Mouse (Mus musculus) midbrain, embryonic 16.5 days (tissue): ENCODE results near the gene Invs. TPM values are rescaled to one million over a fixed set of nuclear protein-coding genes. Genes with fewer than 3 reads are reported as not detected.
"Not testable (repeated sequence)": the region's sequence is repeated elsewhere in the genome, so short reads cannot be mapped to it uniquely, and the experiment has no call there.

ENCODE experiments used
- ATAC-seq: fragments of 200-750 bp; cut with Nextera tagmentation; 2 replicates; pipeline ENCODE4 v1.8.0; 2017; ENCODE audit warnings: moderate TSS enrichment
- H3K27ac ChIP-seq: fragments of 300-500 bp; sonication (generic); 2 replicates; pipeline ENCODE4 v1.5.1; 2014; ENCODE audit warnings: mild to moderate bottlenecking, low read length, mixed read lengths
- H3K27me3 ChIP-seq: fragments of 300-500 bp; sonication (generic); 2 replicates; pipeline ENCODE4 v1.6.1; 2014; ENCODE audit warnings: low read depth, low read length, mixed read lengths; ENCODE audit not compliant: control insufficient read depth, insufficient read depth
- H3K36me3 ChIP-seq: fragments of 300-500 bp; sonication (generic); 2 replicates; pipeline ENCODE4 v1.6.1; 2014; ENCODE audit warnings: mild to moderate bottlenecking, low read length, moderate library complexity, mixed read lengths; ENCODE audit not compliant: control insufficient read depth, insufficient read depth
- H3K4me1 ChIP-seq: fragments of 300-500 bp; sonication (generic); 2 replicates; pipeline ENCODE4 v1.6.1; 2014; ENCODE audit warnings: mild to moderate bottlenecking, low read length, mixed read lengths; ENCODE audit not compliant: control insufficient read depth, insufficient read depth
- H3K4me2 ChIP-seq: fragments of 300-500 bp; sonication (generic); 2 replicates; pipeline ENCODE4 v1.6.1; 2014; ENCODE audit warnings: mild to moderate bottlenecking, low read length, mixed read lengths
- H3K4me3 ChIP-seq: fragments of 300-500 bp; sonication (generic); 2 replicates; pipeline ENCODE4 v1.5.1; 2014; ENCODE audit warnings: low read depth, mild to moderate bottlenecking, low read length, moderate library complexity, mixed read lengths
- H3K9ac ChIP-seq: fragments of 300-500 bp; sonication (generic); 2 replicates; pipeline ENCODE4 v1.6.1; 2014; ENCODE audit warnings: low read depth, low read length, mixed read lengths
- H3K9me3 ChIP-seq: fragments of 300-500 bp; sonication (generic); replicated peaks from 2 replicates; pipeline ENCODE4 v1.6.1; 2014; ENCODE audit warnings: mild to moderate bottlenecking, low read length, mixed read lengths; ENCODE audit not compliant: control insufficient read depth, poor library complexity, severe bottlenecking
- WGBS: fragments of 180-500 bp; shearing (Covaris S2); extraction: QIAGEN DNeasy Blood & Tissue Kit; methylation state at CpG from one replicate; pipeline ENCODE4 v1.1.7; 2014; 5-methylcytosine and 5-hydroxymethylcytosine counted together
- polyA plus RNA-seq: library from polyadenylated mRNA; unstranded; fragments of >200 nt; fragmentation: Nextera tagmentation; extraction: Ambion mirVana; gene quantifications from 2 replicates; pipeline ENCODE4 v1.2.1, GENCODE M21; 2015

Invs gene
- polyA plus RNA-seq, 1 experiment from 2014 or later = 6.6 TPM

GRCm38 (mm10) chr4:48362367-48362766 is 82.8 kb downstream of the Invs start:
- 76% methylated on average over 3 of the region's 3 CpGs for WGBS

DNA sequence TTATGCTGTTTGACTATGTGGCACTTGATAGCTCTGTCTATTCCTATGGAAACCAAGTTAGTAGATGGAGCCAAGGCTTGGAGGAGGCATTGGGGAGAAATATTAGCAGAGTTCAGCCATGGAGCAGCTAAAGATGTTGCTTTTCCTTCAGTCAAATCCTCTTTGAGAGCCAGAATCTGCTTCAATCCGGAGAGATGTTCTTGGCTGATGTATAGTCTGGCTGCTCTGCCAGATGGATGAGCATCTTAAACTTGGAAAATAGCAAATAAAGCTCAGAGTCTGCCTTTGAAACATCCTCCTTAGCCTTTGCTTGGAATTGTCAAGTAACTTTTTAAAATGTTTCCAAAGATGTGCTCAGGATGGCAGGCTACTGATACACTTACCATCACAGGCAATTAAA is 91.5 kb downstream of the Invs start:
- Histone ChIP-seq H3K27ac (no peak overlapping the region), H3K27me3 (no peaks in the 10 kb centered on the region), H3K4me1 (no peaks in the 10 kb centered on the region), H3K4me3 (no peak overlapping the region), H3K9ac (no peak overlapping the region), H3K4me2 (no peak overlapping the region), H3K9me3 (0 out of 2 replicates have a peak, but pooled peaks cover 3% of the 10 kb centered on the region), H3K36me3 (no peaks in the 10 kb centered on the region)
- 71% methylated on average over 1 of the region's 1 CpGs for WGBS
- no peak for ATAC-seq

More at GRCm38 (mm10) chr4:48362367-48362766, 82.8 kb downstream of the Invs start:
- Histone ChIP-seq H3K36me3 (no peaks in the 10 kb centered on the region), H3K9ac (no peak overlapping the region), H3K9me3 (0 out of 2 replicates have a peak, but pooled peaks cover 3% of the 10 kb centered on the region), H3K27me3 (no peaks in the 10 kb centered on the region), H3K27ac (no peak overlapping the region), H3K4me3 (no peak overlapping the region), H3K4me2 (no peak overlapping the region), H3K4me1 (no peaks in the 10 kb centered on the region)
- no peak for ATAC-seq

DNA sequence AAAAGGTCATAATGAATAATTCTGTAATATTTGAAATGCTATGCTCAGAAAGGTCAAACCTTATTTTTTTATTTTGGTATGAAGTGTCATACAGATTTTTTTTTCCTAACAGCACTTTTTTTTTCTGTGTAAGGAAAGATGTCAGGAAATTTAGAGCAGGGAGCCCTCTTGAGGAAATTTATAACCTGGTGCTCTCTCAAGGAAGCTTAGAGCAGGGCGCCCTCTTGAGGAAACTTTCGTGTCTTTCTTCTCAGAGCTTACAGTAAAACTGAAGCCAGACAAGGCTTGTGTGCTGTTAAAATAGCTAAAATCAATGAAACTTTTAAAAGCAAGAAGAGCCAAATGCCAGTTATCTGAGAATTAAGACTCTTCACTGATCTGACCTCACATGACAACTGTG is 101.4 kb downstream of the Invs start:
- no peak overlapping the region for H3K4me2 ChIP-seq
- no peak overlapping the region for H3K27ac ChIP-seq
- H3K4me3 ChIP-seq = no peak overlapping the region
- H3K4me1 ChIP-seq = no peaks in the 10 kb centered on the region
- no peaks in the 10 kb centered on the region for H3K36me3 ChIP-seq
- H3K27me3 ChIP-seq = no peaks in the 10 kb centered on the region
- H3K9me3 ChIP-seq = no peaks in the 10 kb centered on the region; the same call in 1 of the 2 replicates
- no peak overlapping the region for H3K9ac ChIP-seq
- ATAC-seq = peak; percentile 77
- 2% methylated on average over 2 of the region's 2 CpGs for WGBS

- H3K27ac ChIP-seq = no peak overlapping the region
- WGBS = 86% methylated on average over 5 of the region's 5 CpGs
- H3K4me3 ChIP-seq = no peak overlapping the region
- H3K9ac ChIP-seq = no peak overlapping the region
- no peaks in the 10 kb centered on the region for H3K36me3 ChIP-seq
- H3K9me3 ChIP-seq = no peaks in the 10 kb centered on the region; the same call in 1 of the 2 replicates
- H3K4me2 ChIP-seq = no peak overlapping the region
- H3K4me1 ChIP-seq = no peaks in the 10 kb centered on the region
- H3K27me3 ChIP-seq = no peaks in the 10 kb centered on the region
- ATAC-seq = no peak
Measured at GRCm38 (mm10) chr4:48382506-48382905, 102.9 kb downstream of the Invs start.

DNA sequence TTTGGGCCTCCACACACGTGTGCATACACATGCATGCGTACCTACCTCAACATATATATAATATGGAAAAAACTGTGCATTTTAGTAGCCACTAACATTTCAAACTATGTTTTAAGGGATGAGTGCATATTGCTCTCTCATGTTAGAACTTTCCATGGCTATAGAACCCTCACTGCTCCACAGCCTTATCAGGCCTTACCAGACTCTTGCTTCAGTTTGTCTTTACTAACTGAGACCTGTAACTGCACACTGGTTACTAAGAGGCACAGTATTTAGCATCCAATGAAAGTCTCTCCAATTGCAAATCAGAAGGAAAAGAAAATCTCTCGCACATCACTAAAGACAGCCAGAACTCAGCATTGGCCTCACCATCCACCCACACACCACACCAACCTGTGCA is 117.4 kb downstream of the Invs start:
- Histone ChIP-seq H3K27ac (no peak overlapping the region), H3K9ac (no peak overlapping the region), H3K4me2 (no peak overlapping the region), H3K9me3 (no peaks in the 10 kb centered on the region), H3K4me1 (no peaks in the 10 kb centered on the region), H3K27me3 (no peaks in the 10 kb centered on the region), H3K36me3 (no peaks in the 10 kb centered on the region), H3K4me3 (no peak overlapping the region)
- ATAC-seq = no peak
- WGBS = 97% methylated on average over 3 of the region's 3 CpGs

GRCm38 (mm10) chr4:48403066-48403640 is 123.6 kb downstream of the Invs start:
- H3K9me3 ChIP-seq = no peaks in the 10 kb centered on the region
- H3K36me3 ChIP-seq = no peaks in the 10 kb centered on the region
- no peak overlapping the region for H3K27ac ChIP-seq
- H3K4me2 ChIP-seq = no peak overlapping the region
- no peaks in the 10 kb centered on the region for H3K27me3 ChIP-seq
- no peak overlapping the region for H3K4me3 ChIP-seq
- H3K4me1 ChIP-seq = no peaks in the 10 kb centered on the region
- no peak overlapping the region for H3K9ac ChIP-seq
- WGBS = 78% methylated on average over 16 of the region's 16 CpGs
- ATAC-seq = no peak

DNA sequence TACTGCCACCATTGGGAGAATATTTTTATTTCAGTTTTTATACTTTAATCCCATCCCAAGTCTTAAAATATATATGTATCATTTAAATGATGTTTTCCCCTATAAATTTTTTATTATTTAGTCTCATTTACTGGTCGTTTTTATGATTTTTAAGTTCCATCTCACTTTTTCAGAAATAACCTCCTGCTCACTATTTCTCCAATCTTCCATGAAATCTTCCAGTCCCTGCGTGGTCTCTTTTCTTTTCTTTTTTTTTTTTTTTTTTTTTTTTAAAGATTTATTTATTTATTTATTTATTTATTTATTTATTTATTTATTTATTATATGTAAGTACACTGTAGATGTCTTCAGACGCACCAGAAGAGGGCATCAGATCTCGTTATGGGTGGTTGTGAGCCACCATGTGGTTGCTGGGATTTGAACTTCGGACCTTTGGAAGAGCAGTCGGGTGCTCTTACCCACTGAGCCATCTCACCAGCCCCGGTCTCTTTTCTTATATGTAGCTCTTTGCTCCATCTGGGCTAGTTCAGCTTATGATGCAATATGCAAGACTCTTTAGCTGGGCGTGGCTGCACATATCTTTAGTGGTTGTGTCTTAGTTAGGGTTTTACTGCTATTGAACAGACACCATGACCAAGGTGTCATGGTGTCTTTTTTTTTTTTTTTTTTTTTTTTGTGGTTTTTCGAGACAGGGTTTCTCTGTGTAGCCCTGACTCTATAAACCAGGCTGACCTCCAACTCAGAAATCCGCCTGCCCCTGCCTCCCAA is 126.3 kb downstream of the Invs start:
- WGBS = 92% methylated on average over 7 of the region's 10 CpGs

GRCm38 (mm10) chr4:48407350-48408039 is 127.9 kb downstream of the Invs start:
- 42% methylated on average over 18 of the region's 18 CpGs for WGBS

More for the DNA sequence above, 126.3 kb downstream of the Invs start:
- ATAC-seq, H3K36me3 ChIP-seq, H3K4me2 ChIP-seq, H3K27me3 ChIP-seq, H3K9ac ChIP-seq, H3K27ac ChIP-seq, H3K9me3 ChIP-seq, H3K4me1 ChIP-seq, H3K4me3 ChIP-seq: not testable (repeated sequence)

GRCm38 (mm10) chr4:48413473-48413872 is 133.9 kb downstream of the Invs start:
- Histone ChIP-seq H3K4me1 (no peaks in the 10 kb centered on the region), H3K27me3 (no peaks in the 10 kb centered on the region), H3K4me3 (no peak overlapping the region), H3K9ac (no peak overlapping the region), H3K4me2 (no peak overlapping the region), H3K27ac (no peak overlapping the region), H3K36me3 (no peaks in the 10 kb centered on the region), H3K9me3 (no peaks in the 10 kb centered on the region)
- 89% methylated on average over 8 of the region's 8 CpGs for WGBS
- ATAC-seq = no peak

More at GRCm38 (mm10) chr4:48407350-48408039, 127.9 kb downstream of the Invs start:
- ATAC-seq = peak; percentile 52
- H3K9ac ChIP-seq = no peak overlapping the region
- H3K4me3 ChIP-seq = no peak overlapping the region
- no peaks in the 10 kb centered on the region for H3K36me3 ChIP-seq
- no peaks in the 10 kb centered on the region for H3K9me3 ChIP-seq
- no peaks in the 10 kb centered on the region for H3K27me3 ChIP-seq
- H3K4me2 ChIP-seq = no peak overlapping the region
- H3K4me1 ChIP-seq = no peaks in the 10 kb centered on the region
- no peak overlapping the region for H3K27ac ChIP-seq
